Mouse (Mus musculus) limb, embryonic 11.5 days (tissue): Measurements from ENCODE around the gene Mtfp1. TPM values are rescaled to one million over a fixed set of nuclear protein-coding genes. Genes with fewer than 3 reads are reported as not detected.

Experiments
- ATAC-seq: fragments of 200-750 bp; cut with Nextera tagmentation; 2 replicates; pipeline ENCODE4 v1.8.0; 2017; ENCODE audit warnings: low read depth; ENCODE audit not compliant: insufficient number of reproducible peaks, low FRiP score, low TSS enrichment
- DNase-seq: peaks from one replicate; pipeline ENCODE4 v3.0.0-alpha.2; 2015; ENCODE audit warnings: low spot score
- H3K27ac ChIP-seq: fragments of 300-500 bp; sonication (generic); replicated peaks from 2 replicates; pipeline ENCODE4 v1.5.1; 2014; ENCODE audit warnings: low read depth, mild to moderate bottlenecking, low read length
- H3K27me3 ChIP-seq: fragments of 300-500 bp; sonication (generic); 2 replicates; pipeline ENCODE4 v1.6.1; 2014; ENCODE audit warnings: mild to moderate bottlenecking, low read length, mixed read lengths; ENCODE audit not compliant: control insufficient read depth, insufficient read depth
- H3K36me3 ChIP-seq: fragments of 300-500 bp; sonication (generic); 2 replicates; pipeline ENCODE4 v1.6.1; 2014; ENCODE audit warnings: mild to moderate bottlenecking, low read length, moderate library complexity, mixed read lengths; ENCODE audit not compliant: control insufficient read depth, insufficient read depth
- H3K4me1 ChIP-seq: fragments of 300-500 bp; sonication (generic); 2 replicates; pipeline ENCODE4 v1.6.1; 2014; ENCODE audit warnings: low read length, mixed read lengths; ENCODE audit not compliant: control insufficient read depth, insufficient read depth
- H3K4me2 ChIP-seq: fragments of 300-500 bp; sonication (generic); 2 replicates; pipeline ENCODE4 v1.6.1; 2014; ENCODE audit warnings: low read depth, mild to moderate bottlenecking, moderate library complexity; ENCODE audit not compliant: severe bottlenecking
- H3K4me3 ChIP-seq: fragments of 300-500 bp; sonication (generic); 2 replicates; pipeline ENCODE4 v1.5.1; 2014; ENCODE audit warnings: low read depth, low read length
- H3K9ac ChIP-seq: fragments of 300-500 bp; sonication (generic); 2 replicates; pipeline ENCODE4 v1.6.1; 2014; ENCODE audit warnings: mild to moderate bottlenecking, low read length
- H3K9me3 ChIP-seq: fragments of 300-500 bp; sonication (generic); 2 replicates; pipeline ENCODE4 v1.6.1; 2016; ENCODE audit warnings: low read length; ENCODE audit not compliant: control insufficient read depth
- WGBS: fragments of 180-500 bp; shearing (Covaris S2); extraction: QIAGEN DNeasy Blood & Tissue Kit; methylation state at CpG from one replicate; pipeline ENCODE4 v1.1.7; 2014; 5-methylcytosine and 5-hydroxymethylcytosine counted together
- polyA plus RNA-seq: library from polyadenylated mRNA; unstranded; fragments of >200 nt; fragmentation: Nextera tagmentation; extraction: Ambion mirVana; gene quantifications from 2 replicates; pipeline ENCODE4 v1.2.1, GENCODE M21; 2014

Mtfp1 gene
- 8.5 and 10.9 TPM in 2 replicates for polyA plus RNA-seq

GRCm38 (mm10) chr11:4095171-4096053 lies at the start of gene Mtfp1:
Gene Mtfp1, minus strand, starts transcription at chr11:4095445.
- no peak for ATAC-seq
- H3K4me2 ChIP-seq: peak within 1 kb of the TSS; percentile 72
- H3K4me1 ChIP-seq: peaks cover 15% of the 10 kb centered on the region
- WGBS: 8% methylated on average over 34 of the region's 34 CpGs
- peak within 1 kb of the TSS; percentile 67 for H3K27ac ChIP-seq
- peak within 1 kb of the TSS; percentile 49 for H3K4me3 ChIP-seq
- DNase-seq: peak; percentile 71
- peaks cover 11% of the 10 kb centered on the region for H3K36me3 ChIP-seq
- H3K9ac ChIP-seq: peak within 1 kb of the TSS; percentile 55
- H3K27me3 ChIP-seq: no peaks in the 10 kb centered on the region
- H3K9me3 ChIP-seq: no peaks in the 10 kb centered on the region

DNA sequence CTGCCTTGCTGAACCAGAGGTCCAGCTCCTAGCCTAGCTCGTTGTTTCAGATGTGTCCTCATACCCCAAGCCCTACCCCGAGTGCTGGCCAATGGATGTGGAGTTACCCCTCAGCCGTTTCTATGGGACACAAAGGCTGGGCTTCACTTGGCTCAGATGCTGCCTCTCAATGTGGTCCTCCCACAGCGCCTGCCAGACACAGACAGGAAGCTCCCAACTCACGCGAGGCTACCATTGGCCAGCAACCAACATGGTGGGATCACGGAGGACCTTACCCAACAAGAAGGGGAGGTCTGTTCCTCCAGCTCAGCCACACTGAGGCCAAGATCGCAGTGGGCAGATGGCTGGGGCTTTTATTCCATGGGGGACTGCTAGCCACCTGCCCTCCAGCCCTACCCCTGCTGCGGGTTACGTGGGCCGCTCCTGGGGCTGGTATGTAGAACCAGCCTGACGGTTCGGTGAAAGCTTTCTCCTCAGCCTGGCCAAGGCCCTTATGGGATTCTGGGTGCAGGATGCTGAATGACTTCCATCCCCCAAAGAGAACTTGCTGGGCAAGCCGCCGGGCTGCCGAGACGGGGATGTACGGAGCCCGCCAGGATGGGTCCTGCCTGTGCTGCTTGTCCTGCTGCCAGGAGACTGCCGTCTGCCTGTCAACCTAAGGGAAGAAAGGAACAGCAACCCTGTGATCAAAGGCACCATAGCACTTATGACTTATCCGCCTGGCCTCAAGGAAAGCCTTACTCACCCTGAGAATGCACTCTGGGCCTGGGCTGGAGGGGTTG lies 48.2 kb upstream of the Mtfp1 start:
- DNase-seq (no peak), ATAC-seq (no peak)
- H3K9me3 ChIP-seq: no peaks in the 10 kb centered on the region
- no peak overlapping the region for H3K4me2 ChIP-seq
- no peak overlapping the region for H3K27ac ChIP-seq
- H3K4me1 ChIP-seq: no peaks in the 10 kb centered on the region
- no peak overlapping the region for H3K4me3 ChIP-seq
- H3K27me3 ChIP-seq: no peaks in the 10 kb centered on the region
- 88% methylated on average over 21 of the region's 21 CpGs for WGBS
- H3K36me3 ChIP-seq: peaks cover 10% of the 10 kb centered on the region; the same call in 1 of the 2 replicates
- H3K9ac ChIP-seq: no peak overlapping the region

- no peak for ATAC-seq
- WGBS: 88% methylated on average over 4 of the region's 4 CpGs
- H3K4me2 ChIP-seq: no peak overlapping the region
- no peak overlapping the region for H3K9ac ChIP-seq
- no peak overlapping the region for H3K4me3 ChIP-seq
- H3K27ac ChIP-seq: no peak overlapping the region
- no peaks in the 10 kb centered on the region; the same call in 1 of the 2 replicates for H3K9me3 ChIP-seq
- H3K27me3 ChIP-seq: no peaks in the 10 kb centered on the region
- no peaks in the 10 kb centered on the region for H3K4me1 ChIP-seq
- no peak for DNase-seq
- peaks cover 10% of the 10 kb centered on the region; the same call in 1 of the 2 replicates for H3K36me3 ChIP-seq
Observed at GRCm38 (mm10) chr11:4142352-4142751, 47.1 kb upstream of the Mtfp1 start.

- Histone ChIP-seq H3K9ac (no peak overlapping the region), H3K9me3 (no peaks in the 10 kb centered on the region; the same call in 1 of the 2 replicates), H3K4me2 (no peak overlapping the region), H3K4me1 (peaks cover 1% of the 10 kb centered on the region; the same call in 1 of the 2 replicates), H3K4me3 (no peak overlapping the region), H3K27me3 (no peaks in the 10 kb centered on the region), H3K27ac (no peak overlapping the region), H3K36me3 (peaks cover 10% of the 10 kb centered on the region; the same call in 1 of the 2 replicates)
- DNase-seq (no peak), ATAC-seq (no peak)
Observed at GRCm38 (mm10) chr11:4141505-4141904, 46.3 kb upstream of the Mtfp1 start.

- DNase-seq: no peak
- no peak overlapping the region for H3K4me2 ChIP-seq
- WGBS: 64% methylated on average over 2 of the region's 2 CpGs
- H3K27me3 ChIP-seq: no peaks in the 10 kb centered on the region
- no peak overlapping the region for H3K27ac ChIP-seq
- ATAC-seq: no peak
- H3K4me3 ChIP-seq: no peak overlapping the region
- peaks cover 5% of the 10 kb centered on the region; the same call in 1 of the 2 replicates for H3K4me1 ChIP-seq
- H3K36me3 ChIP-seq: peaks cover 10% of the 10 kb centered on the region; the same call in 1 of the 2 replicates
- H3K9me3 ChIP-seq: no peaks in the 10 kb centered on the region; the same call in 1 of the 2 replicates
- H3K9ac ChIP-seq: no peak overlapping the region
Observed at GRCm38 (mm10) chr11:4138964-4139363, 43.7 kb upstream of the Mtfp1 start.

DNA sequence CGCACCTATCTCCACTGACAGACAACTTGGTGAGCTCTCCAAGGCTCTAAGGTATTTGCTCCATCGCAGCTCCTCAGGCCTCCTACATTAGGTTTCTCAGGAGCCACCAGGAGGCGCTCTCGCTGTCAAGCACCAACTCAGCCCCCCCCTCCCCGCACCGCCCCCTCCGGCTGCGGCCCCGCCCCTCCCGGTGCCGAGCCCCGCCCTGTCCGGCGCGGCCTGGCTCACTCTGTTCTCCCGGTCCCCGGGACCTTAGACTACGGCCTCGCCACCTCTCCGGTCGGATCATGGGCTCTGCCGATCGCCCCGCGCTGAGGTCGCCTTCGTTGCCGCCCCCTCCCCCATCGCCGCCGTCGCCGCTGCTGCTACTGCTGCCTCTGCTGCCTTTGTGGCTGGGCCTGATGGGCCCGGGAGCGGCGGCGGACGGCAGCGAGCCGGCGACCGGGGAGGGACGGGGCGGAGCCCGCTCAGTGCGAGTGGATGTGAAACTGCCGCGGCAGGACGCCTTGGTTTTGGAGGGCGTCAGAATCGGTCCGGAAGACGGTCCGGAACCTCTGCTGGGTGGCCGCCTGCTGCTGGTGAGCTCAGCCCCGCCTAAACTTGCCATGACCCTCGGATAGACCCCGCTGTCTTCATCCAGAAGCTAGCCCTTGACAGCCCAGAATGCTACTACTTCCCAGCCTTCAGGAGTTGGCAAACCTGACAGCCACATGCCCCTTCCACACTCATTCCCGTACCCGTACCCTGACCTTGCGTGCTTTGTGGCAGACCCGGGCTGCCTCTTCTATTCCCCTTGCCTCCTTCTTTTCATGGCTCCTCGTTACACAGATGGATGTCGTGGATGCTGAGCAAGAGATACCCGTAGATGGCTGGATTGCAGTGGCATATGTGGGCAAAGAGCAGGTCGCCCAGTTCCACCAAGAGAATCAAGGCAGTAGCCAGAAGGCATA lies 40.0 kb upstream of the Mtfp1 start, which contains the start of gene Rnf215:
Rnf215 (plus strand) TSS at position 217 of the 950 bp plus-strand sequence.
- H3K27ac ChIP-seq: peak within 1 kb of the TSS; percentile 36; the same call in 1 of the 2 replicates
- 4% methylated on average over 62 of the region's 66 CpGs for WGBS
- no peaks in the 10 kb centered on the region; the same call in 1 of the 2 replicates for H3K9me3 ChIP-seq
- no peaks in the 10 kb centered on the region for H3K27me3 ChIP-seq
- DNase-seq (peak; percentile 96), ATAC-seq (peak; percentile 85)
- H3K9ac ChIP-seq: peak within 1 kb of the TSS; percentile 96
- H3K4me2 ChIP-seq: peak within 1 kb of the TSS; percentile 75
- H3K4me1 ChIP-seq: peaks cover 5% of the 10 kb centered on the region; the same call in 1 of the 2 replicates
- peak within 1 kb of the TSS; percentile 89 for H3K4me3 ChIP-seq
- H3K36me3 ChIP-seq: 0 out of 2 replicates have a peak, but pooled peaks cover 2% of the 10 kb centered on the region

GRCm38 (mm10) chr11:4134400-4134799 lies 39.2 kb upstream of the Mtfp1 start:
- ATAC-seq: no peak
- Histone ChIP-seq H3K4me3 (no peak overlapping the region), H3K27ac (no peak overlapping the region), H3K27me3 (no peaks in the 10 kb centered on the region), H3K9me3 (no peaks in the 10 kb centered on the region; the same call in 1 of the 2 replicates), H3K36me3 (0 out of 2 replicates have a peak, but pooled peaks cover 2% of the 10 kb centered on the region), H3K9ac (no peak overlapping the region), H3K4me1 (peaks cover 5% of the 10 kb centered on the region; the same call in 1 of the 2 replicates), H3K4me2 (no peak overlapping the region)
- DNase-seq: no peak
- WGBS: 57% methylated on average over 6 of the region's 6 CpGs
